Mouse (Mus musculus) stomach, postnatal 0 days (tissue): ENCODE measurements around the gene Gm42372. TPM values are rescaled to one million over a fixed set of nuclear protein-coding genes. Genes with fewer than 3 reads are reported as not detected.

Experiments
- ATAC-seq: fragments of 200-750 bp; cut with Nextera tagmentation; 2 replicates; pipeline ENCODE4 v1.8.0; 2017; ENCODE audit not compliant: low FRiP score, low TSS enrichment
- DNase-seq: peaks from one replicate; pipeline ENCODE4 v3.0.0-alpha.2; 2016; ENCODE audit warnings: low spot score
- H3K27ac ChIP-seq: fragments of 300-500 bp; sonication (generic); replicated peaks from 2 replicates; pipeline ENCODE4 v1.5.1; 2014; ENCODE audit warnings: mild to moderate bottlenecking, control low read depth
- H3K27me3 ChIP-seq: fragments of 300-500 bp; sonication (generic); 2 replicates; pipeline ENCODE4 v1.6.1; 2014; ENCODE audit warnings: low read length; ENCODE audit not compliant: control insufficient read depth, insufficient read depth
- H3K36me3 ChIP-seq: fragments of 300-500 bp; sonication (generic); 2 replicates; pipeline ENCODE4 v1.6.1; 2014; ENCODE audit warnings: low read length, mixed read lengths; ENCODE audit not compliant: control insufficient read depth, insufficient read depth
- H3K4me1 ChIP-seq: fragments of 300-500 bp; sonication (generic); replicated peaks from 2 replicates; pipeline ENCODE4 v1.6.1; 2014; ENCODE audit warnings: antibody characterized with exemption; ENCODE audit not compliant: control insufficient read depth, insufficient read depth
- H3K4me2 ChIP-seq: fragments of 300-500 bp; sonication (generic); replicated peaks from 2 replicates; pipeline ENCODE4 v1.6.1; 2014; ENCODE audit warnings: low read depth, mild to moderate bottlenecking, control low read depth, moderate library complexity
- H3K4me3 ChIP-seq: fragments of 300-500 bp; sonication (generic); 2 replicates; pipeline ENCODE4 v1.5.1; 2014; ENCODE audit warnings: low read depth, low read length, control low read depth
- H3K9ac ChIP-seq: fragments of 300-500 bp; sonication (generic); 2 replicates; pipeline ENCODE4 v1.6.1; 2014; ENCODE audit warnings: mild to moderate bottlenecking, low read length, control low read depth, mixed read lengths
- H3K9me3 ChIP-seq: fragments of 300-500 bp; sonication (generic); 2 replicates; pipeline ENCODE4 v1.6.1; 2016; ENCODE audit warnings: low read length; ENCODE audit not compliant: control insufficient read depth
- CTCF ChIP-seq: IDR thresholded peaks from 2 replicates; pipeline ENCODE4 v1.5.1; 2016; ENCODE audit warnings: antibody characterized with exemption, low read depth, mild to moderate bottlenecking, moderate library complexity
- EP300 ChIP-seq: optimal IDR thresholded peaks from 2 replicates; pipeline ENCODE3; 2016; ENCODE audit warnings: antibody characterized with exemption
- WGBS: fragments of 180-500 bp; shearing (Covaris S2); extraction: QIAGEN DNeasy Blood & Tissue Kit; methylation state at CpG from one replicate; pipeline ENCODE4 v1.1.7; 2014; 5-methylcytosine and 5-hydroxymethylcytosine counted together
- polyA plus RNA-seq: library from polyadenylated mRNA; unstranded; fragments of >200 nt; fragmentation: Nextera tagmentation; extraction: Ambion mirVana; gene quantifications from 2 replicates; pipeline ENCODE4 v1.2.1, GENCODE M21; 2015

Gm42372 gene
- 0.15 and 0.16 TPM in 2 replicates for polyA plus RNA-seq

- TF ChIP-seq EP300, result no peak
- no peak for TF ChIP-seq CTCF
- ATAC-seq (no peak), DNase-seq (peak; percentile 37)
- WGBS, result 35% methylated on average over 26 of the region's 26 CpGs
- Histone ChIP-seq H3K36me3 (no peaks in the 10 kb centered on the region), H3K9me3 (no peaks in the 10 kb centered on the region), H3K4me2 (no peak within 1 kb of the TSS), H3K4me1 (no peaks in the 10 kb centered on the region), H3K4me3 (no peak within 1 kb of the TSS), H3K27ac (no peak within 1 kb of the TSS), H3K27me3 (no peaks in the 10 kb centered on the region), H3K9ac (no peak within 1 kb of the TSS)
Observed at GRCm38 (mm10) chr7:16982859-16983568, at the start of gene Gm42372. Gene Gm42372 (plus strand): TSS chr7:16983086.

DNA sequence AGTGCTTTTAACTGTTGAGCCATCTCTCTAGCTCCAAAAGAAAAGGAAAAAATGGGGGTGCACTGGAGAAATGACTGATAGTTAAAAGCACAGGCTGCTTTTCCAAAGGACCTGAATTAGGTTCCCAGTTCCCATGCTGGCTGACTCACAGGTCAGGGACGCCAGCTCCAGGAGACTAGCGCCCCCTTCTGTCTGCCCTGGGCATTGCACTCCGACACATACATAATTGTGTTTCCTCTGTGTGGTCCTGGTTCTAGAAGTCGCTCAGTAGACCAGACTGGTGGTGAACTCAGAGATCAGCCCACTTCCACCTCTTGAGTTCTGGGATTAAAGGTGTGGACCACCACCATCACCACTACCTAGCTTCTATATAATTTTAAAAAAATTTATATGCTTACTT, 45.6 kb upstream of the Gm42372 start:
- Histone ChIP-seq H3K9me3 (no peaks in the 10 kb centered on the region), H3K36me3 (no peaks in the 10 kb centered on the region), H3K4me2 (no peak overlapping the region), H3K9ac (no peak overlapping the region), H3K27ac (no peak overlapping the region), H3K27me3 (no peaks in the 10 kb centered on the region), H3K4me3 (no peak overlapping the region), H3K4me1 (no peaks in the 10 kb centered on the region)
- ATAC-seq (no peak), DNase-seq (no peak)
- 54% methylated on average over 4 of the region's 4 CpGs for WGBS
- TF ChIP-seq EP300 (no peak), CTCF (peak; percentile 58)

- no peak for TF ChIP-seq EP300
- TF ChIP-seq CTCF, result no peak
- 69% methylated on average over 17 of the region's 17 CpGs for WGBS
- ATAC-seq, result no peak
Observed at GRCm38 (mm10) chr7:16938117-16938791, 44.6 kb upstream of the Gm42372 start.

GRCm38 (mm10) chr7:16940292-16940691, 42.6 kb upstream of the Gm42372 start:
- Histone ChIP-seq H3K9me3 (no peaks in the 10 kb centered on the region), H3K27me3 (no peaks in the 10 kb centered on the region), H3K4me1 (0 out of 2 replicates have a peak, but pooled peaks cover 2% of the 10 kb centered on the region), H3K9ac (no peak overlapping the region), H3K4me3 (no peak overlapping the region), H3K4me2 (no peak overlapping the region), H3K27ac (peak overlapping the region; percentile 49), H3K36me3 (no peaks in the 10 kb centered on the region)
- TF ChIP-seq EP300 (no peak), CTCF (no peak)
- 19% methylated on average over 7 of the region's 7 CpGs for WGBS
- DNase-seq (no peak), ATAC-seq (no peak; the same call in 1 of the 2 replicates)

More at GRCm38 (mm10) chr7:16938117-16938791, 44.6 kb upstream of the Gm42372 start:
- Histone ChIP-seq H3K4me1 (no peaks in the 10 kb centered on the region), H3K9ac (no peak overlapping the region), H3K9me3 (no peaks in the 10 kb centered on the region), H3K27ac (no peak overlapping the region), H3K4me2 (no peak overlapping the region), H3K36me3 (no peaks in the 10 kb centered on the region), H3K4me3 (no peak overlapping the region), H3K27me3 (no peaks in the 10 kb centered on the region)
- DNase-seq, result no peak

DNA sequence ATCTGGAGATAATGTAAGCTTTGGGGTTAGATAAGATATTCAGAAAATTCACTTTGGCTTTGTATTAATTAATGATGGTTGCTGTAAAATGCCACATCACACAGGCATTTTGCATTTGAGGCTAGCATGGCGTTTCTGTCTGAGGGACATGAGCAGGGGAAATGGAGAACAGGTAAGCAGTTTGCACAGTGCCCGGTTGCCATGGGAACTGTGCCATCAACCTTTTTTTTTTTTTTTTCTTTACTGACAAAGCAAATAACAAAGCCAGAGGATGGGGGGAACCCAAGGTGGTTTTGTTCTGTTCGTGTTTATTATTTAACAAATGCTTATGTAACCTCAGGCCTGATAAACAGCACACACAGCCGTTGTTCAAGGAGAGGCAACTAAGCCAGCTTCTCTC, 40.0 kb upstream of the Gm42372 start:
- Histone ChIP-seq H3K4me1 (peaks cover 8% of the 10 kb centered on the region), H3K27ac (no peak overlapping the region), H3K36me3 (no peaks in the 10 kb centered on the region), H3K4me2 (no peak overlapping the region), H3K4me3 (no peak overlapping the region), H3K27me3 (no peaks in the 10 kb centered on the region), H3K9ac (no peak overlapping the region), H3K9me3 (no peaks in the 10 kb centered on the region)
- TF ChIP-seq CTCF (no peak), EP300 (no peak)
- ATAC-seq, result no peak
- no peak for DNase-seq
- WGBS, result 44% methylated on average over 4 of the region's 4 CpGs
